Mouse (Mus musculus): ENCODE results near the gene Tas2r122.
"Not testable (repeated sequence)": the region's sequence is repeated elsewhere in the genome, so short reads cannot be mapped to it uniquely, and the experiment has no call there.

Tas2r122 gene

GRCm38 (mm10) chr6:132711828-132712227 lies at the start of gene Tas2r122:
Gene Tas2r122, minus strand, starts transcription at chr6:132711928.
- no peak for DNase-seq

GRCm38 (mm10) chr6:132754430-132754829 lies 42.7 kb upstream of the Tas2r122 start, which contains the start of gene Tas2r124:
Gene Tas2r124, plus strand, starts transcription at chr6:132754730.
- DNase-seq: no peak

GRCm38 (mm10) chr6:132750206-132750605 lies 38.5 kb upstream of the Tas2r122 start:
- DNase-seq: no peak

- DNase-seq: no peak
Measured at GRCm38 (mm10) chr6:132737935-132738334, 26.2 kb upstream of the Tas2r122 start, which contains the start of gene Tas2r115. Gene Tas2r115, minus strand, starts transcription at chr6:132738035.

GRCm38 (mm10) chr6:132700907-132701306 lies 10.8 kb downstream of the Tas2r122 start, which contains the start of gene Tas2r121:
Gene Tas2r121, minus strand, starts transcription at chr6:132701007.
- no peak for DNase-seq

GRCm38 (mm10) chr6:132691596-132691995 lies 20.1 kb downstream of the Tas2r122 start:
- not testable (repeated sequence) for DNase-seq

Measured in layer of hippocampus, adult 9-11 months (tissue).